Mouse (Mus musculus) left cerebral cortex, adult 6 months (tissue): ENCODE data around the gene Hmx2. TPM values are rescaled to one million over a fixed set of nuclear protein-coding genes. Genes with fewer than 3 reads are reported as not detected.

Source experiments
- long read RNA-seq, 2 experiments: library from polyadenylated mRNA; unstranded; transcript quantifications; one replicate each; pipeline ENCODE4 v2.0.0; 2019 to 2020
- polyA plus RNA-seq: library from polyadenylated mRNA; unstranded; fragments of <200 nt; fragmentation: Nextera tagmentation; gene quantifications from 2 replicates; pipeline ENCODE4 v1.2.3, GENCODE M21; 2021

Hmx2 gene
- polyA plus RNA-seq, result not detected in 2 replicates
- long read RNA-seq, experiment 1, result 0 reads
- long read RNA-seq, experiment 2, result 0 reads

DNA sequence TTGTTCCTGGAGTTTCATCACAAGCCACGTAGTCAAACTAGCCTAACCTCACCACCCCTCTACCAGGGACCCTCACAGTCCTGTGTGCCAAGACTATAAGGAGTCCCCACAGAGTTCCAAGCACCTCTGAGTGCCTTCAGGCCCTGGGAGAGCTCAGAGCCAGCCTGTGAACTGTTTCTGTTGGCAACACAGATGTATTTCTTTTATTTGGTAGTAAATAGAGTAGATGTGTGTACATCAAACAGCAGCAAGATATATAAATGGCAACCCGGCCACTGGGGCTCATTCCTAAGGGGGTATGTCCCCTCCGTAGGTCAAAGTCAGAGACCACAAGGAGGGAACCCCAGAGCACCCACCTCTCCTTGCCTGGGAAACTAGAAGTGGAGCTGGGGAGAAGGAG, at the start of gene Hmx2:
TSS of gene Hmx2 (plus strand) at position 301 of the 400 bp plus-strand sequence.

DNA sequence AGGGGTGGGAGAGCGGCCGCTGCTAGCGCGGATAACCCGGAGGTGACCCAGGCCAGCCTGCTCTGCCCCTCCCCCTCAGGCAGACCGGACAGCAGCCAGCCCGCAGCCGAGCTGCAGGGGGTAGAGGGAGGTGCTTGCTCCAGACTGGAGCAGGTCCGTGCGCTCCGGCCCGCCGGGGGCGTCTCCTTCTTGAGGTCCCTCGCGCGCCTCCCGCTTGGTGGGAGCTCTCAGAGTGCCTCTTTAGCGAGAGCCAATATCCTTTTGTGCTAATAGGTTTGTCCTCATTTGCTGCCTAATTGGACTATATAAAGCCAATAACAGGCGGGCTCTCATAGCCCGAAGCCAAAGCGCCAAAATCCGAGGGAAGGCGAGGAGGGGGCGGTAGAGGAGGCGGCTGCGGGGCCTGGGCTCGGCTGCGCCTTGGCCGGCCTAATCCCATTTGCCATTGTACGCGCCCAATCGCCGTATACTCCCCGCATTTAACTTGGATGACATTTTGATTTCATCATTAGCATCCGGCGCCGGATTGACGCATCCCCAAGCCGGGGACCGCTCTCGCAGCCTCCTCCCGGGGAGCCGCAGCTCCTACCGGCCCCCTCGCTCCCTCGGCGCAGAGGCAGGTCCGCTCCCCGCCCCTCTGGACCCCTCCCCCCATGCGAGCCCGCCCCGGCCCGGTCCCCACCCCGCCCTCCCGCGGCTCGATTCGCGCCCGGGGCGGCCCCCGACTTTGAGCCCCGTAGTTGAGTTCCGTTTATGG, 6.3 kb upstream of the Hmx2 start, which contains the start of gene Hmx3:
TSS of gene Hmx3 (plus strand) at position 753 of the 757 bp plus-strand sequence.

GRCm38 (mm10) chr7:131559986-131560696, 11.6 kb downstream of the Hmx2 start, which contains the start of gene Bub3:
TSS of gene Bub3 (plus strand) at chr7:131560222.

Other genes with a start within 250 kb of the Hmx2 start
- gene Cuzd1, start 226.5 kb upstream of the Hmx2 start, polyA plus RNA-seq, result 0.19 and 0.39 TPM in 2 replicates
- not detected in 2 replicates for gene Fam24b, start 219.3 kb upstream of the Hmx2 start, polyA plus RNA-seq
- not detected in 2 replicates for gene Fam24a, start 214.9 kb upstream of the Hmx2 start, polyA plus RNA-seq
- 18.8 and 23.7 TPM in 2 replicates for gene 2310057M21Rik, start 186.0 kb upstream of the Hmx2 start, polyA plus RNA-seq
- gene Pstk, start 177.6 kb upstream of the Hmx2 start, polyA plus RNA-seq, result 62.5 and 65.3 TPM in 2 replicates
- gene Ikzf5, start 138.3 kb upstream of the Hmx2 start, polyA plus RNA-seq, result 9.3 and 9.7 TPM in 2 replicates
- gene Acadsb, start 138.2 kb upstream of the Hmx2 start, polyA plus RNA-seq, result 37.2 and 45.6 TPM in 2 replicates
- gene Hmx3, start 5.9 kb upstream of the Hmx2 start, polyA plus RNA-seq, result not detected in 2 replicates
- gene Bub3, start 11.4 kb downstream of the Hmx2 start, polyA plus RNA-seq, result 115 and 145 TPM in 2 replicates